Mouse (Mus musculus) heart, adult 8-10 months (tissue): ENCODE results near the gene Abhd2. TPM values are rescaled to one million over a fixed set of nuclear protein-coding genes. Genes with fewer than 3 reads are reported as not detected.
"Not testable (repeated sequence)": the region's sequence is repeated elsewhere in the genome, so short reads cannot be mapped to it uniquely, and the experiment has no call there.

Source experiments
- DNase-seq: peaks from one replicate; pipeline ENCODE4 v3.0.0; 2022; ENCODE audit warnings: low spot score
- total RNA-seq, 4 experiments: library from RNA; stranded (reverse); gene quantifications; 2 replicates each; pipeline ENCODE4 v1.2.4; 2022

Gene Abhd2
- total RNA-seq, 4 experiments from 2014 or later, result 25.5 to 43.7 (median 29.9) TPM

DNA sequence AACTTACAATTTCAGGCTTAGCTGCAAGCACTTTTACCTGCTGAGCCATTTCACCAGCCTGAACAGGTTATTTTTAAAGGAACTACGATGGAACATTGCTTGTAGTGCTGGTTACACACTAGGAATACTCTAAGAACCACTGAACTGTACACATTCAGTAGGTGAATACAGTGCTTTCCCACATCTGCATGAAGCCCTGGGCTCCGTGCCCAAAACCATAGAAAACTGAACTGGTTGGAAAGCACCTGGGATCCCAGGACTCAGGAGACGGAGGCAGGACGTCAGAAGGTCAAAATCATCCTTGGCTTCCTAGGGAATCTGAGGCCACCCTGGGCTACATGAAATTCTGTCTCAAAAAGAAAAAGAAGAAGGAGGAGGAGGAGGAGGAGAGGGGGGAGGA is 6.8 kb upstream of the Abhd2 start:
- no peak for DNase-seq

DNA sequence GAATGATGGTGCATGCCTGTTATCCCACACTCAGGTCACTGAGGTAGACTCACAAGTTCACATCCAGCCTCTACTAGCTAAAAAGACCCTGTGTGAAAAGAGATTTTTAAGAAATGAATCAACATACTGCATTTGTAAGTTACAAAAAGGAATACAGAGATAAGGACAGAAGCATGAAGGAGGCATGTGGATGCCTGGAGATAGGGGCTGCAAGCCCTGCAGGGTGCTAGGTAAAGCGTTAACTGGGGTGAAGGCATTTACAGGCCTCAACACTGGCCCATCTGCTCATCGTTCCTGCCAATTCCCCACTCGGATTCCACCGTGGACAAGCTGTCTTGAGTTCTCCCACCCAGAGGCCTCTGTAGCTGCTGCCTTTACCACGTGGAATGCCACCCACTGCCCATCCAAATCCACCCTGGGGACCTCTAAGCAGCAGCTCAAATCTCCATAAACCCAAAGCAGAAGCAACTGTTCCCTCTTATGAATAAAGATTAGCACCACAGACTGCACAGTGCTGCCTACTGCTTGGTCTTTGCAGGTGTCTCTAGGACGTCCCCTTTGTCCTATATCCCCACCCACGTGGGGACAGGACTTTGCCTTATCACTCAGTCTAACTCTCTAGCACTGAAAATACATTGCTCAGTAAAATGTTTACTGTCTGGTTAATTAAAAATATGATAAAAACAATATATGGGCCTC is 5.2 kb upstream of the Abhd2 start:
- DNase-seq, result no peak

DNA sequence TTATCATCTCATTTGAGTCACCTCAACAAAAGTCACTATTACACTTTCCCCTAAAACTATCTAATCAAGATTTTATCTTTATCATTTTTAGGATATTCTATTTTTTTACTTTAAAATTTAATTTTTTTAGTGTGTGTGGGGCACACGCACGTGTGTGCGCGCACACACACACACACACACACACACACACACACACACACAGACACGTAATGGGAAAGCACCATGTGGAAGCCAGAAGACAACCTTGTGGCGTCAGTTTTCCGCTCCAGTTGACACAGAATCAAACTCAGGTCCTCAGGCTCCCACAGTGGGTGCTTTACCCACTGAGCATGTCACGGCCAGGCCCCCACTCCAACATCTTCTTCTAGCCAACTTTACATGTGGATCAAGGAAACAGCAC is 4.1 kb upstream of the Abhd2 start:
- no peak for DNase-seq

DNA sequence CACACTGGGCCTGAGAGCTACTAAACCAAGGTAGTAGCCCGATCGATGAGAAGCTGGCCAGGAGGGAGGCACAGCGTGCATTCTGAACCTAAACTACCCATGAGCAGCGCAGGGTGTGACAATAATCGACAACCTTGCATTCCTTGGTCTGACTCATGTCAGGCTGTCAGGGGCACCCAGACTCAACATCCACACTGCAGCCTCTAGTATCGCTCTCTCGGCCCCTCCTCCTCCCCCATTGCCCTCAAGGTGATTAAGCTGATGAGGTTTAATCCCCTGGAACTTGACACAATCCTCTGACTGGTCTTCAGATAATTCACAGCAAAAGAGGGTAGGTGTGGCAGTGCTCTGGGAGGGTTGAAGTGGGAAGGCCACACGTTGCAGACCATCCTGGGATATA is 3.6 kb upstream of the Abhd2 start:
- no peak for DNase-seq

DNA sequence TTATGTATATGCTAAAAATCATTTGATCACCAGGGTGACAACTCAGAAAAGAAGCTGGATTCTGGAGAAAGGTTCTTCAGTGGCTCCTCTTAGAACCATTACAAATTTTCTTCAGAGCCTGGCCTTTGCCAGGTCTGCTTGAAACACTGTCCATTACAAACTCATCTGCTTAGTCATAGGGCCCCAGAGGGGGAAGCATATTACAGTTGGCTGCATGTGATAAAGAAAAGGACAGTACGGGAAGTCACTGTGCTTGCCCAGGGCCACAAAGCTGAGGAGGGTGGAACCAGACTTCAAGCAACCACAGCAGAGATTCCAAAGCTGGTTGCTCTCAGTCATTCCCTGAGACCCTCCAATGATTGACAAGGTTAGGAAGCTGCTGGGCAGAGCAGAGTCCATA is 3.1 kb upstream of the Abhd2 start:
- DNase-seq, result no peak

DNA sequence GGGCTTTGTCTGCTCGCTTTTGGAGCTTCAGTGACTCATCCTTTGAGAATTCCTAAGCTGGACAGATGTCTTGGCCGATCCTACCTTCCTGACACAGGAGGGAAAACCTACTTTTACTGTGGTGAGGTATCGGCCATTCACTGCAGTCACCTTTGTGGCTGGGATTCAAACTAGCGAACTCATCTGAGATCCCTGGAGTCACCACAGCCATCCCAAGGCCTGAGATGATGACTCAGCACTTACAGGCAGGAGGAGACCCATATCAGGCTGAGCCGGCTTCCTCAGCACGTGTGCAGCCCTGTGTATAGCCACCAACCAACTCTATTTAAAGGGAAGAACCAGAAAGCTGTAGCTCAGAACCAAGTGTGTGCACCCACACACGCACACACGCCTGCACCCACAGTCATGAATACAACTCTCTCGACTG is 2.0 kb upstream of the Abhd2 start:
- DNase-seq, result no peak

DNA sequence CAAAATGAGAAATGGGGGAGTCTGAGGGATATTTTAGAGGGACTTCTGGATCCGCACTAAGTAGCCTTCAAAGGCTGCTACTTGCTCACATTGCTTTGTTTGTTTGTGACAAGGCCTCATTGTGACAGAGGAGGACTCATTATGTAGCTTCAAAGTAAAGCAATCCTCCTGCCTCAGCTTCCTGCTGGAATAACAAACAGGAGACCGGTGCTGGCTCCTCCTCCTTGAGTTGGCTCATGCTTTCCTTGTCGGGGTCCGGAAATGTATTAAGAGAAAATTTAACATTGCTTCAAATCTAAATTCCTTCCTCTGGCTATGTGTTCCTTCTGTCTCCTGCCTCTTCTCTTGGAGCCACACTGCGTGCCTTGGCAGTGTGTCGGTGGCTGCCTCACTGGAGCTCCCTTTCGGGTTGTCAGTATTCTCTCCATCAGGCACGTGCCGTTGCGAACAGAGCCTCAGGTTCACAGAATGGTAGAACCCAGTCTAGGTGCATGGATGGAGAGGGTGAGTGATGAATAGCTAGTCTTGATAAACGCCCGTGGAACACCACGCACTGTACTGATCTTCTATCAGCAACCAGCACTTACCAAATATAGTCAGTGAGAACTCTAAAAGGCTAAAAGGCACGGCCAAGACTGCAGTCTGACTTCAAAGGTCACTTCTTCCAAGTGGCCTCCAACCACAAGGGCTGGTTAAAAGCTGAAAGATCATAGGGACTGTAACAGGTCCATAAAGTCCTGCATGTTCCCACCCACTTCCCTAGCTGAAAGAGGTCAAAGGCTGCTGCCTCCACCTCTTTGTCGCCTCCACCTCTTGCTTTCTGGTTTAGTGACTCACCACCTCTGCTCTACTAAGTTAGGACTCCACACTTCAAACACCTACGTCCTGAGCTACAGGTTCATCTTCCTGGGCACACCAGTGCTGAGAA is 874 bp upstream of the Abhd2 start:
- no peak for DNase-seq

DNA sequence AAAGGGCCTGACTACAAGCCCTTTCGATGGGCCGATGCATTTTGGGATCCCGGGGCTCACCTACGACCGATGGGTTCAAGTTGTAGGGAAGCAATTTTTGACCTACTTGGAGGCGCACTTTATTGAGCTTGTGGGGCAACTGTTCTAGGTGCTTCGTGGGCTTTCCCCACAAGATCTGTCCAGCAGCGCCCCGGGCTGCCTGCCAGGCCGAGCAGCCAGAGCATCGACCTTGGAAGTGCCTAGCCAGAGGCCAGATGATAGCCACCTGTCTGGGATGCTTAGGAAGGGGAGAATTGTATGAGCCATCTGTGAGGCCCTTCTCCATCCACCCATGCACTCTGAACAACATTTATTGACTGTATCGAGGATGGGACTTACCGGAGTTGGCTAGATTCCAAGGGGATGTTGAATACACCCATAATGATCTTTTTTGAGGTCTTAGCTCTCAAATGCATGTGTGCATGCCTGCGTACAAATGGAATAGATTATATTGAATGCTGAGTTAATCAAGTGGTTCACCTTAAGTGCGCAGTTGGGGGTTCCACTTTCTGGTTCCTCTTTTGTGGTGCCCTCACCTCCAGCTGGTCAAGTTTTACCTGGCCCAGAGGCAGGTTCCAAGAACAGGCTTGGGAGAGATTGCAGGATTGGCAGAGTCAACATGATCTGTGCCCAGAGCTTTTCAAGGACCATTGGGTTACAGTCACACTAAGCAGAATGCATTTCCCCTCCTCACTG is 906 bp downstream of the Abhd2 start:
- no peak for DNase-seq

DNA sequence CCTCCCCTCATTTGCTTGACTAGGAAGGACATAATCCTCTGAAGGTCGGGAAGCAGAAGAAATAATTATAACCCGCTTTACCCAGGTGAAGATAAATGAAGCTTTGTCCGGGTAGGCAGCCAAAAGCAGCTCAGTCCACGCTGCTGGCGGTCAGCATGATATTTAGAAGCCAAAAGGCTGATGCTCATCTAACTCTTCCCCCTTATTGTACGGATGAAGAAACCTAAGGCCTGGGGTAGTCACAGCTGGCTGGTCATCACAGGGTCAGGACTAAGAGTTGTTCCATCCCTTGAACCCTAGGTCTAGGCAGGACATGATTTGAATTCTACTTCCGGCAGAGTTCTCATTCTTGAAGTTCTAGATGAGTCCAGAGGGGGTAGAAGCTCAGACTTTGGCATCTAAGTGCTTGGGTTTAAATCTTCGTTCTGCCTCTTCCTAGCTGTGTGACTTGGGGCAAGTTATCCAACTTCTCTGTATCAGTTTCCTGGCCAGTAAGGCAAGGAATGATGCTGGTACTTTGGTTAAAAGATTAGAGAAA is 1.5 kb downstream of the Abhd2 start:
- no peak for DNase-seq

DNA sequence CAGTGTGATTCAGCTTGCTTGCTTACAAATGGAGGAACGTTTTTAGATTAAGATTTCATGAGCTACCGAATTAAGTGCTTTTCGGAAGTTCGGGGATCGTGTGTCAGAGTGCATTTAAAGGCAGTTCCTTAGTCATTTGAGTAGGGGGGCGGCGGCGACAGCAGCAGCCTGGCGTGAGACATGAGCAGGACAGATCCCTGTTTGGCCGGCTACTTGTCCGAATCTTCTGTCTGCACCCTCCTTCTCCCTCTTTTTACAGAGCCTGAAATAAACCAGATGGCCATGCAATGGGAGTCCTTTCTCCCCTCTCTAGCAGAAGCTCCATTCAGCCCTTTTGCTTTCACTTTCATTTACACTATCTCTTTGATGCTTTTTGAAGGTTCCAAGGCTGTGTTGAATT is 2.3 kb downstream of the Abhd2 start:
- peak; percentile 60 for DNase-seq

DNA sequence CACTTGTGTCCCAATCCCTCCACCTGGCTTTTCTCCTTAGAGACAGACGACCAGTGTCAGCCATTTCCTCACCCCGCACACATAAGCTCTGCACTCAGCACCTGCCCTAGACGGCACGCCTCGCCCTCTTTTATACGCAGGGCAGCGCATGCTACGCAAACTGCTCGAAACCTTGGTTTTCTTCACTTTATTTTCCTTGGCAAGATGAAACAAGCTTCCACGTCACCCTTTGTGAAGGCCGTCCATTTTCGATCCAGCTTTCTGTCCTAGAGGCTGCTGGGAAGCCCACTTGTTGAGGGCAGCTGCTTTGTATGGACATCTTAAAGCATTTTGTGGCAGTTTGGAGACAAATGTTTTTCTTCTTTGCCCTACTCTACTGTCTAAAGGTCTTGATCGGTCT is 5.4 kb downstream of the Abhd2 start:
- DNase-seq, result no peak

DNA sequence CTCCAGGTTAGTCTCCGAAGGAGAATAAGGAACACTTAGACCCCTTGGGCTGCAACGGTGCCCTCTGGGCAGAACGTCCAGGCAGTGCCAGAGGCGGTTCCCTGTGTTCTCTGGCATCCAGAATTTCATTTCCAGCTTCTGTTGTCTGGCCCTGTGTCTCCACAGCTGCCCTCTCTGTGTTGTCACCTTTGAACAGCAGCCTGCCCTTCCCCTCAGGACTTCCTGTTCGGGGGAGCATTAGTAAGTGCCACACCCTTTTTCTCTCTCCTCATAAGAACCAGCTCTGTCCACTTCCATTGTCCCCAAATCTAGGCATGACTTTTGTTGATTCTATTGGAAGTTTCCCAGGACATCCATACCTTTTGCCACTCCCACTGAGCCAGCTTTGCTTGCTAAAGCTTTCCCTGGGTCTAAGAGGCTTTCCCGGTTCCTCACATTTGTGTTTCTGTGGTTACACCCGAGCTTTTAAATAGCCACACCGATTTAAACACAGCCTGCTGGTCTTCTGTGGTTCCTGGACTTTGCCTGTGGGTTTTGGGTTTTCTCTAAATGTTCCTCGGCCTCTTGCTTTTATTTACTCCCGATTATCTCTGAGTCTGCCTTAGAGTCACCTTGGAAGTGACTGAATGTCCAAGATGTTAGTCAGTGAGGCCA is 6.5 kb downstream of the Abhd2 start:
- DNase-seq, result no peak

DNA sequence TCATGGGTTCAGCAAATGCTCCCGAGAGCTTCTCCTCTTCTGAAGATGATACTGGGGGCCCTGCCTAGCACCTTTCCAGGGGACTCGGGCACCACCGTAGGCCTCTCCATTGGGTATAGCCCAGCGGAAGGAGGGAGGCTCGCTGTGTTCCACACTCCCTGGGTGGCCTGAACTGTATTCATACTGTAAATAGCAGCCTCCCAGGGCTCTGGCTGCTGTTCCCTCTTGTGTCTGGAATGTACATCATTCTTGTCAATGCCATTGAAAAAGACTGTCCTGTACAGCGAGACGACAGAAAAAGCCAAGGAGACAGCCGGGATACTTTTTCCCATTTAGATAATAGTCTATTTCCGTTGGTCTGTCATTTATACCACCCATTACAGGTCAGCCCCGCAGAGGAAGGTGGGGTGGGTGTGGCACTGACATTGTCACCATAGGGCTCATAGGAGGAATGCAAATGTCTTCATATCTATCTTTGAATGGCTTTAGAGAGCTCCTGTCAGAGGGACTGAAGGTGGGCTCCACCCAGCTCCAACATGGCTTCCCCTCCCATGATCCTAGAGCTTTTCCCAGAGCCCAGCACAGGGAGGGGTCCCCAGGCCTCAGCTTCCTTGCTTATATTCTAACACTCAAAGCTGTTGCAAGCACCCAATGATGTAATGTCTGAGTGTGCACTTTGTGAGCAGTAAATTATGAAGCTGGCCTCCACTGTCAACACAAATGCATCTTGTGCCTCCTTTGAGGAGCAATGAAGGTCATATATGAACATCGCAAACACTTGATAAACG is 10.1 kb downstream of the Abhd2 start:
- DNase-seq, result no peak

DNA sequence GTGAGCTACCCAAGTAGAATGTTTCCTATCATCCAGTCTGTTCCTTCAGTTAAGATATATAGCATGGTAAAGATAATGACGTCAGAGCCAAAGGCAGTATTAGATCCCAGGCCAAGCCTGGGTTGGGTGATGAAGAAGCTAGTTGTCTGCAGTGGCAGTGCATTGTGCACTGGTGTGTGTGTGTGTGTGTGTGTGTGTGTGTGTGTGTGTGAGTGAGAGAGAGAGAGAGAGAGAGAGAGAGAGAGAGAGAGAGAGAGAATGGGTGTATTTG is 10.6 kb downstream of the Abhd2 start:
- DNase-seq, result not testable (repeated sequence)

DNA sequence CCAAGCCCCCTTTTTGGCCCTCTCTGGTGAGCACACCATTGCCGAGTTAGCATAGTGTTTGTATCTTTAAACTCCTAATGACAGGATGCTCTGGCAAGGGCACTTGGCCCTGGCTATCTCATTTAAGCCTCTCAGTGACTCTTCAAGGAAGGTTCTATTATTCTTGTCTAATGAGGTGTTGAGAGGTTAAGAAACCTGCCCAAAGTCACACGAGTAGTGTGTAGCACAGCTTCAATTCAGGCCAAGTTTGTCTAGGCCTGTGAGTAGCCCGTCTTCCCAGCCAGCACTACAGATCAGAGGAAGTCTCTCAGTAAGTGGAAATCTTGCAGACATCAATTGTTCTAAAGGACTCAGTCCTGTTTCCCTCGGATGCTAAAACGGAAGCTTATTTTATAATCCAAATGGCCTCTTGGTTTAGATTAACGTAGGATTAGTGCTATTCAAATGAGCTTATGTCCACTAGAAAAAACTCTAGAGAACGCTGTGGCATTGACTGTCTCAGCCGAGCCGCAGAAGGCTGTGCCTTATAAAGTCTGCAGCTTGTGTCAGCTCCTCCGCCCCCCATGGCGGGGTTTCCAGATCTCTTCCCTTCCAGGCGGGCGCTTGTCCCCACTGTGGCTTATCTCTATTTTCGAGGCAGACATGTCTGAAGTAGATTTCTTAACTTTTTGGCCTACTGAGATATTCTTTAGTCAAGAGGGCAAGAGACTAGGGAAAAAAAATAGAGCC is 11.3 kb downstream of the Abhd2 start:
- DNase-seq, result no peak

DNA sequence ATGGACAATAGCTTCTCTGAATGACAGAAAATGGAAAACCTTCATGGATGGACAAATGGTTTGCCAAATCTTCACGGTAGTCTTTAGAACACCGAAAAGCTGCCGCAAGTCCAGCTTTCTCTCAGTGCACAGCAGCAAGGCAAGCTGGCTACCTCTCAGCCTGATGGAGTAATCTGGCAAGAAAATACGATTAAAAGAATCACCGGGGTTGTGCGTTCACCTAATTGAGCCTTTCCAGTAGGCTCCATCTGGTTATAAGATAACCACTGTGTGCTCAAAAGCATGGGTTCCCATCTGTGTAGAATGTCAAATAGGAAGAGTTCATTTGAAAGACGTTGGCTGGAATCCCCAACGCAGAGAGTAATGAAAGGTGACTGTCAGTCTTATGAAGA is 11.9 kb downstream of the Abhd2 start:
- no peak for DNase-seq

DNA sequence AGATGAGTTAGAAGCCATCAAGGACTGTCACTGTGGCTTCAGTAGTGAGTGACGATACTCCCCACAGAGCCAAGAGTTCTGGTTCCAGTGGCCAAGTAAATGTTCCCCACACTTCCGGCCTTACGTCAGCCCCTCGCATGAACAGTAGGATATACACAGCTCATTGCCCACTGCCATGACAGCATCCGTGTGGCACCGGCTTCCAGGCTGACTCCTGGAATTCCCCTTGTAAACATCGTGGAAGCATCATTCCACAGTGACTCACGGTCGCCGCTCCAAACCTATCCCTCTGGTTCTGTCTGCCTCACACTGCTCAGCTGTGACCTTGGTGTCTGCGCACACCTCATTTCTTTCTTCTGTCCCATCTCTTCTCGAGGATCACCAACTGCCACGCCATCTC is 12.4 kb downstream of the Abhd2 start:
- no peak for DNase-seq

DNA sequence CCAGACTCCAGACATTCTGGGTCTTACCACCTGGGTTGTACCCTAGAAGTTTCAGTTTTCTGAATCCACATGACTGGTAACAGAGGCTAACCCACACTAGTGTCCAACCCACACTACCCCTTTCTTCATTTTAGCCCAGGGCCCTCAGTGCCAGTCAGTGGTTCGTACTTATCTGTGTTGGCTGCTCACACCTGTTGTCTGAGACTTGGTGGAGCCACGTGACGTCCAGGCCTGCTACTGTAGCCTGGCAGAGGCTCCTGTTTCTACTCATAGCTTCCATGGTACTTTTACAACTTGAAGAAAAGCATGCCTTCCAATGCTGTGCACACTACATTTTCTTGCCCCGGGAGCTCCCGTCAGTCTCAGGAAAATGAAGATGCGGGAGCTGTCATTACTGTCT is 14.2 kb downstream of the Abhd2 start:
- DNase-seq, result no peak

DNA sequence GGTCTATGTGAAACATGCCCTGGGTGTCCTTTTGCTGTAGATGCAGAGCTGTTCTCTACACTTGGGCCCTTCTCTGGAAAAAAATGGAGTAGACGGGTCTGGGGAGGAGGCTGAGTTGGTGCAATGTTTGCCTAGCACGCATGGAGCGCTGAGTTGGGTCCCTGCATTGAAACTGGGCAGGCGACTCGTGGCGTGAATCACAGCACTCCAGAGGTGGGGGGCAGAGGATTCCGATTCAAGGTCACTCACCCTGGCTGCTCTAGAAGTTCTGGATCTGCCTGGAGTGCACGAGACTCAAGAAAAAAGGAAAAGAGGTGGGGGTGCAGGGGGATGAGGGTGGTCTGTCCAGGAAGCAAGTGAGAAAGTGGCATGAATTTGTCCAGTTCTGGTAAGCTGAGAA is 14.9 kb downstream of the Abhd2 start:
- DNase-seq, result no peak

DNA sequence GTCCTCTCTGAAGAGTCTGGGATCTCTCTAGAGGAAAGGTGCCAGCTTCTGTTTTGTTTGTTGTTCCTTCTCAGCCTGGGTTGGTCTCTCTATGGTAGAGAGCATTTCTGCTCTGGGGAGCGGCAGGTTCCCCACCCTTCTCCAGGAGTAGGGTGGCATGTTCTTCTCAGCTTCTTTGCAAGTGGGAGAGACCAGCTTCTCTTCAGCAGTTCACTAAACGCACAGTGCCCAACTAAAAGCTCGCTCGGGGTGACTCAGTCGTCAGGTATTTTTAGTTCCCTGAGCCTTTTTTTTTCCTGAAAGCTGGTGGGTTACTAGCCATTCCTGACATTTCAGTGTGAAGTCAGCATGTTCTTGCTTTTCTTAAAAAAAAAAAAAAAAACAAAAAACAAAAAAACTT is 15.4 kb downstream of the Abhd2 start:
- DNase-seq, result no peak
